Mouse (Mus musculus): ENCODE results near the gene Atxn2. TPM values are rescaled to one million over a fixed set of nuclear protein-coding genes. Genes with fewer than 3 reads are reported as not detected.

The Atxn2 gene
- total RNA-seq, 2 experiments from 2014 or later = 215 to 226 TPM

DNA sequence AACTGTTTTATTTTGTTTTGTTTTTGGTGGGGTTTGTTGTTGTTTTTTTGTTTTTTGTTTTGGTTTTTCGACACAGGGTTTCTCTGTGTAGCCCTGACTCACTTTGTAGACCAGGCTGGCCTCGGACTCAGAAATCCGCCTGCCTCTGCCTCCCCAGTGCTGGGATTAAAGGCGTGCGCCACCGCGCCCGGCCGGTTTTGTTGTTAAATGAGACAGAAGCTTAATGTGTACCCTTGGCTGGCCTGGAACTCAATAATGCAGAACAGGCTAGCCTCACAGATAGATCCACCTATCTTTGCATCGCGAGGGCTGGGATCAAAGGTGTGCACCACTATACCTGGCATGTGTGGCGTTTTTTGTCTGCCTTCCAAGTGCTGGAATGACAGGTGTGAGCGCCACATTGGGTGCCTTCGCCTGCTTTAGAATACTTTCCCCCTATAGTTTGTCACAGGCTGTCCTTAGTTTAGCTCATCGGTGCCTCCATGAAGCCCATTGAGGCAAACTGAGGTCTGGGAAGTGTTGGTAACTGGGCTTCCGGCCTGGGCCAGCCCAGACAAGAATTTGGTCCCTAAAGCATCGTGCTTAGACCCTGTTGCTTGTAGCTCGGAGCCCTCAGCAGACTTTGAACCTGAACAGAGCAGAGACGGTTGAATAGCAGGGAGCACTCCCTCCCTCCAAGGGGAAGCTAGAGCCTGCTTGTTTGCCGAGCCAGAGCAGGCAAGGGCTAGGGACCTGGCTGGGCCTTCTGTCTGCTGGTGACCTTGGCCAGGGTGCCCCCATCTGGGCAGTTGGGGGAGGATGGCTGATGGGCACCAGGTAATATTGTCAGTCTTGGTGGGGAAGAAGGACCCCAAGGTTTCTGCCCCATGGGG lies 138.6 kb downstream of the Atxn2 start:
- no peak for DNase-seq (ENCODE audit: low spot score in 2 of 2)

DNA sequence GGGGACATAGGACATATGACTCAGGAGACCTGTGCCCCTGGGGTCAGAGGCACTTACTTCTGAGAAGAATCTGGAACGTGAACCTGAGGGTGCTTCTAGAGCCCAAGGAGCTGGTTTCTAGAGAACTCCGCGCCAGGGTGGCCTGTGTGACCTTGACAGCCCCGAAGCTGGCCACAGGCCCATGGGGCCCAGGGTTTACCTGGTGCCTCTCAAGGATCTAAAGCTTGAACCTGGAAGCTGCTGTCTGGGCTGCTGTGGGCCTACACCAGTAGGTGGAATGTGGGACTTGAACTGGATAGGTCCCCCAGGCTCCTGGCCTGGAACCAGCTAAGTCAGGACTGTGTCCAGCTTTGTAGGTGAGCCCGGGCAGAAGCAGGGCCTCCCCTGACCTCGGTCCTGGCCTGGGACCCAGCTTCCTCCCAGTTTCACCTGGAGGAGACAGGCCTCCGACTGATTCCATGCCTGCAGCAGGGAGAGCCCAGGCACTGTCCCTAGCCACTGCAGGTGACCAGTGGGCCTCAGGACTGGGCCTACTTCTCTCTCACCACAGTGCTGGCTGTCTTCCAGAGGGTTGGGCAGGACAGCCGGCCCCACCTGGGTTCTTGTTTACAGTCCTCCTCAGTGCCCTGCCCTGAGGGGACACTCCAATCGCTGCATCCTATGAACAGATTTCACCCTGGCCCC lies 142.4 kb downstream of the Atxn2 start:
- no peak for DNase-seq (ENCODE audit: low spot score in 2 of 2)

DNA sequence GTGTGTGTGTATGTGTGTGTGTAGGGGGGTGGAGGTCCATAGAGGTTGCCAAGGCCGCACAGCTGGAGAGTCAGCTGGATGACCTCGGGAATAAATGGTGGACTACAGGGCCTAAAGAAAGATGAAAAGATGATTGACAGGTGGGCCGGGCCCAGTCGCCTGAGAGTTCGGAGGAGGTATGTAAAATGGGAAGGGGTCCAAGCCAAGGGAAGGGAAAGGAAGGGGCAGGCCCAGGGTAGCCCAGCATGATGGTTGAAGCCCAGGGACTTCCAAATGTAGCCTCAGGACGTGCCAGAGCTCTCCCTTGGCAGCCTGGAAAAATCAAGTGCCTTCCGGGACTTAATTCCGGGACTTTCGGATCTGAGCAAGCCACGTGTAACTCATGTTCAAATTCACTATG lies 143.6 kb downstream of the Atxn2 start:
- no peak for DNase-seq (ENCODE audit: low spot score in 2 of 2)

DNA sequence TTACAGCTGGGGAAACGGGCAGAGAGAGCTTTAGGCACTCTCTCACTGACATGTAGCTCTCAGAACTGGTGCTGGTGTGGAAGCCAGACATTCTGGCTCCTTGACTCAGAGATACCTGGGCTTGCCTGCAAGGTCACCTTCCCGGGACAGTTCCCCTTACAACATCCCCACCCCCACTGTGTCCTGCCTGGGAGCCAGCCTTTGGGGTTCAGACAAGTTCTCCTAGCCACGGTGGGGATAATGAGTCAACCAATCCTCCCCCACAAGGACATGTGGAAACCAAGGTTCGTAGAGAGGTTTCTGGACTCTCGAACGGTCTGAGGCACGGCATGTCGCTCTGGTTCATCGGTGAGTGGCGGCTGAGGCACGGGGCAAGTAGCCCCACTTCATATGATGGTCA lies 145.6 kb downstream of the Atxn2 start:
- no peak for DNase-seq (ENCODE audit: low spot score in 2 of 2)

DNA sequence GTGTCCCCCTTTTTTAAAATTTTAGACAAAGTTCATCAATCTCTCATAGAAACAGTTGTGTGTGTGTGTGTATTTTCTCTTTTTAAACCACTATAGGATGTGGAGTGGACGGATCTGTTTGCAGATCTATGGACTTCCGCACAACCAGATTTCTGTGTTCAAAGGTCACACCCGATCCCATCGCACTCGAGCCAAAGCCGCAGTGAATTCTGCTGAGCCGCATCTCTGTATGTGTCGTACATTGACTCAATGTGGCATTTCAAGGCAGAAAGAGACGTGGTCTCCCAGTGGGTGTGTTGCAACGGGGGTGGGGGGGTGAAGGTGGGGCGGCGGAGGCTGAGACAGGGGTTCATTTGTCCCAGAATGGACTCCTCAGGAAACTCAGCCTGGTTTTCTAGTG lies 147.3 kb downstream of the Atxn2 start:
- no peak for DNase-seq (ENCODE audit: low spot score in 2 of 2)

DNA sequence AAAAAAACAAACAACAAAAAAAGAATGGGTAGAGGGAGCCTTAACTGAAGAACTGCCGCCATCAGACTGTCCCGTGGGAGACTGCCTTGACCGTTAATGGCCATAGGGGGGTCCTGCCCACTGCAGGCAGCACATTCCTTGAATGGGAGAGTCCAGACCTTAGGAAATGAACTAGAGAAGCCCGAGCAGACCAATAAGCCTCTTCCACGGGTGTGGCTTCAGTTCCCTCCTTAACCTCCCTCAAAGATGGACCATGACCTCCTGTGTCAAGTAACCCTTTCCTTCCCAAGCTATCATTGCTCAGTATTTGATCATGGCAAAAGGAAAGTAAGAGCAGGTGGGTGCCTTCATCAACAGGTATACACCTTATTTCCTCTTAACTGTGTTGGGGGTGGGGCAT lies 150.8 kb downstream of the Atxn2 start:
- no peak for DNase-seq (ENCODE audit: low spot score in 2 of 2)

DNA sequence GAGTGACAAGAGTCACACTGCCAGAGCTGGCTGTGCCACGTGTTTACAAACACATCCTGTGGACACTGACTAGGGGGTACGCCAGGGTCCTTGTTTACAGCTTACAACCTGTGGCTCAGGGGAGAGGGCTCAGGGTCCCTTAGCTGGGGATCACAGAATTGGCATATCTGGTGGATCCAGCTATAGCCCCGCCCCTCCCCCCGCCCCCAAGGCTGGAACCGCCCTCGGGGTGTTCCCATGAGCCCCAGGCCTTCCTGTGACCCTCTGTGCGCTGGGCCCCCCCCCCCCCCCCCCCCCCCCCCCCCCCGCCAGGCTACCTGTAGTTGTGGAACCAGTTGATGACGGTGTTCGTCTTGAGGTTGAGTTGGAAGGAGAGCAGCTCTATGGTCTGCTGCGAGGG lies 153.2 kb downstream of the Atxn2 start:
- DNase-seq (ENCODE audit: low spot score in 2 of 2) = no peak

Small RNAs within 50 kb of the gene (microRNA-seq; reads per million reads assigned to microRNA genes)
- gene Mir7031 = 11.2 reads per million in 2 experiments

Other genes with a start within 250 kb of the Atxn2 start
- under 1 TPM in 1 of 2 experiments, not detected in 1; 0.16 TPM for gene Adam1b, start 207.9 kb upstream of the Atxn2 start, total RNA-seq (2021)
- gene Adam1a, start 165.9 kb upstream of the Atxn2 start, total RNA-seq (2021) = 10 to 100 TPM; 11.6 to 11.8 TPM
- not detected for gene Gm42878, start 165.9 kb upstream of the Atxn2 start, total RNA-seq (2021)
- 10 to 100 TPM; 64.6 to 71.1 TPM for gene Mapkapk5, start 165.4 kb upstream of the Atxn2 start, total RNA-seq (2021)
- 100 to 1,000 TPM; 128 to 130 TPM for gene Aldh2, start 117.5 kb upstream of the Atxn2 start, total RNA-seq (2021)
- 1 to 10 TPM; 6.0 to 6.2 TPM for gene Acad12, start 92.4 kb upstream of the Atxn2 start, total RNA-seq (2021)
- gene Acad10, start 50.8 kb upstream of the Atxn2 start, total RNA-seq (2021) = 1 to 10 TPM; 4.5 to 5.3 TPM
- 10 to 100 TPM; 65.2 to 67.6 TPM for gene Brap, start 50.8 kb upstream of the Atxn2 start, total RNA-seq (2021)
- gene Sh2b3, start 126.3 kb downstream of the Atxn2 start, total RNA-seq (2021) = 10 to 100 TPM; 24.3 to 26.4 TPM
- 10 to 100 TPM in 1 of 2 experiments, 1 to 10 TPM in 1; 9.8 to 10.1 TPM for gene Pheta1, start 137.6 kb downstream of the Atxn2 start, total RNA-seq (2021)